Mouse (Mus musculus) lung, embryonic 16.5 days (tissue): ENCODE data around the gene Evx2. TPM values are rescaled to one million over a fixed set of nuclear protein-coding genes. Genes with fewer than 3 reads are reported as not detected.

Source experiments
- ATAC-seq: fragments of 200-750 bp; cut with Nextera tagmentation; 2 replicates; pipeline ENCODE4 v1.8.0; 2017; ENCODE audit warnings: low read depth, mild to moderate bottlenecking, moderate library complexity
- H3K27ac ChIP-seq: fragments of 300-500 bp; sonication (generic); 2 replicates; pipeline ENCODE4 v1.5.1; 2014; ENCODE audit warnings: mild to moderate bottlenecking, control low read depth, low read length
- H3K27me3 ChIP-seq: fragments of 300-500 bp; sonication (generic); 2 replicates; pipeline ENCODE4 v1.6.1; 2014; ENCODE audit warnings: low read depth, low read length, mixed read lengths; ENCODE audit not compliant: control insufficient read depth, insufficient read depth
- H3K36me3 ChIP-seq: fragments of 300-500 bp; sonication (generic); 2 replicates; pipeline ENCODE4 v1.6.1; 2014; ENCODE audit warnings: low read length; ENCODE audit not compliant: control insufficient read depth, insufficient read depth
- H3K4me1 ChIP-seq: fragments of 300-500 bp; sonication (generic); replicated peaks from 2 replicates; pipeline ENCODE4 v1.6.1; 2014; ENCODE audit warnings: low read length, mixed read lengths; ENCODE audit not compliant: control insufficient read depth, insufficient read depth
- H3K4me2 ChIP-seq: fragments of 300-500 bp; sonication (generic); 2 replicates; pipeline ENCODE4 v1.6.1; 2014; ENCODE audit warnings: low read depth, low read length, control low read depth
- H3K4me3 ChIP-seq: fragments of 300-500 bp; sonication (generic); 2 replicates; pipeline ENCODE4 v1.5.1; 2014; ENCODE audit warnings: mild to moderate bottlenecking, low read length, control low read depth
- H3K9ac ChIP-seq: fragments of 300-500 bp; sonication (generic); 2 replicates; pipeline ENCODE4 v1.6.1; 2014; ENCODE audit warnings: low read length, control low read depth
- H3K9me3 ChIP-seq: fragments of 300-500 bp; sonication (generic); 2 replicates; pipeline ENCODE4 v1.6.1; 2016; ENCODE audit warnings: low read length; ENCODE audit not compliant: control insufficient read depth
- WGBS: fragments of 180-500 bp; shearing (Covaris S2); extraction: QIAGEN DNeasy Blood & Tissue Kit; methylation state at CpG from one replicate; pipeline ENCODE4 v1.1.7; 2014; 5-methylcytosine and 5-hydroxymethylcytosine counted together
- microRNA-seq: library from miRNA; unstranded; fragments of <30 nt; microRNA quantifications from one replicate; pipeline ENCODE4, GENCODE M21; 2016
- polyA plus RNA-seq: library from polyadenylated mRNA; unstranded; fragments of >200 nt; fragmentation: Nextera tagmentation; extraction: Ambion mirVana; gene quantifications from 2 replicates; pipeline ENCODE4 v1.2.1, GENCODE M21; 2015

The Evx2 gene
- polyA plus RNA-seq, 1 experiment from 2014 or later = not detected

DNA sequence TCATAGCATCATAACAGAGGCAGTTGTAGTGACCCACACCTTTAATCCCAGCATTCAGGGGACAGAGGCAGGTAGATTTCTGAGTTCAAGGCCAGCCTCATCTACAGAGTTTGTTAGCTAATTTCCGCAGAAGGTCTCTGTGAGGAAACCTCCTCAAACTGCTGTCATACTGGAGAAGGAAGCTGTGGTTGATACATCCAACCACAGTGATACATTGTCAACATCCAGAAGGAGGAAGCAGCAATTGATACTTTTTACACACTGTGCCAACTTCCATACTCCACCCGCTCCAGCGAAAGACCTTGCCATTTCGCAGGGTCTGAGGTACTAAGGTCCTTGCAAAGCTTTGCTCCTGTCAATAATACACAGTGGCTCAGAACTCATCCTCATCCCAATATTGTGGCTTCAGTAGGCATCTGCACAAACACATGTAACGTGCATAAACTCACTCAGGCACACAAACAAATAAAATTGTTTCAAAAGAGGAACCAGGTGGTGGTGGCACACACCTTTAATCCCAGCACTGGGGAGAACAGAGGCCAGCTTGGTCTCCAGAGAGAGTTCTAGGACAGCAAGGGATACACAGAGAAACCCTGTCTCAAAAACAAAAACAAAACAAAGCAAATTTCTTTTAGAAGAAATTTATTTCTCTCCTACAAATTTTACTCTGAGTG is 53.1 kb downstream of the Evx2 start:
- no peaks in the 10 kb centered on the region for H3K9me3 ChIP-seq
- H3K27me3 ChIP-seq = no peaks in the 10 kb centered on the region
- no peak overlapping the region for H3K4me2 ChIP-seq
- H3K9ac ChIP-seq = no peak overlapping the region
- ATAC-seq = no peak
- WGBS = 79% methylated on average over 5 of the region's 5 CpGs
- H3K27ac ChIP-seq = no peak overlapping the region
- no peaks in the 10 kb centered on the region for H3K36me3 ChIP-seq
- H3K4me1 ChIP-seq = no peaks in the 10 kb centered on the region
- no peak overlapping the region for H3K4me3 ChIP-seq

DNA sequence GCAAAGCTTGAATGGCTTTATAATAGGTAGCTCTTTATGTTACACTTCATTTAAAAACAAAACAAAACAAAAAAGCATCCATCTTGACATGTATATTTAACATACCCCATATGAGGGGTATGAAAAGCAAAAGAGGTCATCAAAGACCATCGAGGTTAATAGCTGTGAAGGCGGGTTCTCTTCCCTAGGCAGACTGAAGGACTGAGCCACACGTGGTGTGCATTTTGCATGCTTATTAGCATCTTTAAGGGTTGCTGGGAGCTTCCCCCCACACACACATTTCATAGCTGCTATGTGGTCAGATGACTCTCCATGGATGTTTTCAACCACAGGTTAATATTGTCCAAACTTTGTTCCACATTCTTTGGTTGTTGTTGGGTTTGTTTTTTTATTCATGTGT is 55.3 kb downstream of the Evx2 start:
- no peak overlapping the region for H3K27ac ChIP-seq
- H3K9ac ChIP-seq = no peak overlapping the region
- no peak overlapping the region for H3K4me3 ChIP-seq
- ATAC-seq = no peak
- WGBS = 44% methylated on average over 3 of the region's 3 CpGs
- H3K36me3 ChIP-seq = no peaks in the 10 kb centered on the region
- no peaks in the 10 kb centered on the region for H3K9me3 ChIP-seq
- no peaks in the 10 kb centered on the region for H3K27me3 ChIP-seq
- H3K4me2 ChIP-seq = no peak overlapping the region
- no peaks in the 10 kb centered on the region for H3K4me1 ChIP-seq

Small RNAs within 50 kb of the gene (microRNA-seq; reads per million reads assigned to microRNA genes)
- gene Gm44463 = not detected

Other genes starting within 250 kb of the Evx2 start
- 21.2 and 25.2 TPM in 2 replicates for gene Lnpk, start 80.1 kb downstream of the Evx2 start, polyA plus RNA-seq
- not detected in 2 replicates for gene Hoxd13, start 8.8 kb upstream of the Evx2 start, polyA plus RNA-seq
- not detected in 2 replicates for gene Hoxd12, start 15.5 kb upstream of the Evx2 start, polyA plus RNA-seq
- not detected in 2 replicates for gene Hoxd11, start 20.0 kb upstream of the Evx2 start, polyA plus RNA-seq
- 0.19 TPM in 1 of 2 replicates, not detected in the other for gene Hoxd10, start 32.4 kb upstream of the Evx2 start, polyA plus RNA-seq
- gene Hoxd9, start 38.2 kb upstream of the Evx2 start, polyA plus RNA-seq = 0.31 TPM in 2 replicates
- 0.20 and 0.39 TPM in 2 replicates for gene Hoxd8, start 45.1 kb upstream of the Evx2 start, polyA plus RNA-seq
- 0.23 and 0.39 TPM in 2 replicates for gene Hoxd3, start 52.4 kb upstream of the Evx2 start, polyA plus RNA-seq
- not detected in 2 replicates for gene Hoxd4, start 52.4 kb upstream of the Evx2 start, polyA plus RNA-seq
- not detected in 2 replicates for gene Gm28230, start 67.2 kb upstream of the Evx2 start, polyA plus RNA-seq
- gene Hoxd1, start 103.4 kb upstream of the Evx2 start, polyA plus RNA-seq = not detected in 2 replicates
- gene Mtx2, start 166.2 kb upstream of the Evx2 start, polyA plus RNA-seq = 90.9 and 107 TPM in 2 replicates